Mouse (Mus musculus): ENCODE measurements at regions not wholly inside any gene's neighbourhood (a gene's known extent, or its start where the extent isn't known, plus 50 kb on each side); places are given as distances from the start of the nearest gene placed in this dataset.
A peak's percentile ranks its signal among the peaks of the same experiment; 100 is the strongest.

- no peak for DNase-seq (ENCODE audit: low read depth)
- TF ChIP-seq CTCF (IDR thresholded peaks at IDR 0.05; ENCODE audit: borderline replicate concordance, extremely low read depth, insufficient read depth, insufficient read length) (no peak), POLR2A (IDR thresholded peaks at IDR 0.05; ENCODE audit: borderline replicate concordance, extremely low read depth, insufficient read depth, insufficient read length, poor library complexity, severe bottlenecking) (no peak)
Observed at GRCm38 (mm10) chr6:66012675-66013074, 60.3 kb downstream of the 4930544G11Rik start.

DNA sequence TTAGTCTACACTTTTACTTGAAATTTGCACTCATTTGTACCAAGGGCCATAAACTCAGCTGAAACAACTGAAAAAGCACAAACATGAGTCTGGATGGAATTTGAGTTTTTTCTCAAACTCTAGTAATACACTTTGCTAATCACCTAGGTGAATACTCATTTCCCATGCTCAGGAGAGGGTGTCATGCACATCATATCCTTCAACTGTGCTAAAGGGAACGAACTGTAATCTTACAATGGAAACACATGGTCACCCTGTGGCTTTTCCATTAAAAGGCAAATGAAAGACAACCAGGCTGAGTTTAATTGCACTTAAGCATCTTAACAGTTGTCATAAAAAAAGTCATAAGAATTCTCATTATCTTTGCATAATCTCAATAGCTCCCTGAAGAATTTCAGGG, 71.1 kb downstream of the 4930544G11Rik start:
- no peak for DNase-seq (ENCODE audit: low read depth)
- no peak for TF ChIP-seq CTCF (IDR thresholded peaks at IDR 0.05; ENCODE audit: borderline replicate concordance, extremely low read depth, insufficient read depth, insufficient read length)
- TF ChIP-seq POLR2A (IDR thresholded peaks at IDR 0.05; ENCODE audit: borderline replicate concordance, extremely low read depth, insufficient read depth, insufficient read length, poor library complexity, severe bottlenecking) = no peak

- peak; percentile 79 for DNase-seq (ENCODE audit: low read depth)
- TF ChIP-seq CTCF (IDR thresholded peaks at IDR 0.05; ENCODE audit: borderline replicate concordance, extremely low read depth, insufficient read depth, insufficient read length) = no peak
- no peak for TF ChIP-seq POLR2A (IDR thresholded peaks at IDR 0.05; ENCODE audit: borderline replicate concordance, extremely low read depth, insufficient read depth, insufficient read length, poor library complexity, severe bottlenecking)
Observed at GRCm38 (mm10) chr6:66036789-66037188, 84.4 kb downstream of the 4930544G11Rik start.

DNA sequence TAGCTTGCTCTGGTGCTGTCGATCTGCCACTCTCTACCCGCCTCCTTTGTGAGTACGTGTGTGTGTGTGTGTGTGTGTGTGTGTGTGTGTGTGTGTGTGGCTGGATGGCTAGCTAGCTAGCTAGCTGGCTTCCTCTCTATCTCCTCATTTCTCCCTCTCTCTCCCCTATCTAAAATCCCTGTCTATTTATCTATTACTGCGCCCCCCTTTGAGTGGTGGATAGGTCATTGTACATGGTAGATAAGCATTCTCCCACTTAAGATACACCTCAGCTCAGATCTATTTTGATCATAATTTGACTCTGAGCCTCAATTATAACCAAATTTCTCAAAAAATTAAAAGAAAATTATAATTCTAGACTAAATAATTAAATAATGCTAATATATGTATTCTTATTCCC, 99.4 kb downstream of the 4930544G11Rik start:
- DNase-seq (ENCODE audit: low read depth) = no peak
- TF ChIP-seq POLR2A (IDR thresholded peaks at IDR 0.05; ENCODE audit: borderline replicate concordance, extremely low read depth, insufficient read depth, insufficient read length, poor library complexity, severe bottlenecking) (no peak), CTCF (IDR thresholded peaks at IDR 0.05; ENCODE audit: borderline replicate concordance, extremely low read depth, insufficient read depth, insufficient read length) (no peak)

- TF ChIP-seq CTCF (IDR thresholded peaks at IDR 0.05; ENCODE audit: borderline replicate concordance, extremely low read depth, insufficient read depth, insufficient read length) (no peak), POLR2A (IDR thresholded peaks at IDR 0.05; ENCODE audit: borderline replicate concordance, extremely low read depth, insufficient read depth, insufficient read length, poor library complexity, severe bottlenecking) (no peak)
- DNase-seq (ENCODE audit: low read depth) = no peak
Observed at GRCm38 (mm10) chr6:66052386-66052785, 100.0 kb downstream of the 4930544G11Rik start.

DNA sequence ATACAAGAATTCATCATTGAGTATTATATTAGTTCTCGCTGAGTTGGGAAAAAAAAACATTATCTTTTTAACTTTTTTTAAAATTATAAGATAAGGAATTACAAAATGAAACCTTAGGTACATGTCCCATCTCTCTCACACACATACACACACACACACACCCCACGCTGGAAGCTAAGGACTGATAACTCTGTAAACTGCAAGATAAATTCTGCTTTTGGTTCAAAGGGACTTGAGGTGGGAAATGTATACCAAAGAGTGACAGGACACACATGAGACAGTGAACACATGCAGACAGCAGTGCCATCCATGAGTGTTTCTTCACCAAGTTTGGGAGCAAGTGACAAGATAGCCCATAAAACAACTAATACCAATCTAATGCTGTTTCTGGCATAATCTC, 100.8 kb downstream of the 4930544G11Rik start:
- TF ChIP-seq CTCF (IDR thresholded peaks at IDR 0.05; ENCODE audit: borderline replicate concordance, extremely low read depth, insufficient read depth, insufficient read length) = no peak
- TF ChIP-seq POLR2A (IDR thresholded peaks at IDR 0.05; ENCODE audit: borderline replicate concordance, extremely low read depth, insufficient read depth, insufficient read length, poor library complexity, severe bottlenecking) = no peak
- no peak for DNase-seq (ENCODE audit: low read depth)

GRCm38 (mm10) chr6:66068874-66069273, 116.5 kb downstream of the 4930544G11Rik start:
- TF ChIP-seq POLR2A (IDR thresholded peaks at IDR 0.05; ENCODE audit: borderline replicate concordance, extremely low read depth, insufficient read depth, insufficient read length, poor library complexity, severe bottlenecking) (no peak), CTCF (IDR thresholded peaks at IDR 0.05; ENCODE audit: borderline replicate concordance, extremely low read depth, insufficient read depth, insufficient read length) (no peak)
- no peak for DNase-seq (ENCODE audit: low read depth)

DNA sequence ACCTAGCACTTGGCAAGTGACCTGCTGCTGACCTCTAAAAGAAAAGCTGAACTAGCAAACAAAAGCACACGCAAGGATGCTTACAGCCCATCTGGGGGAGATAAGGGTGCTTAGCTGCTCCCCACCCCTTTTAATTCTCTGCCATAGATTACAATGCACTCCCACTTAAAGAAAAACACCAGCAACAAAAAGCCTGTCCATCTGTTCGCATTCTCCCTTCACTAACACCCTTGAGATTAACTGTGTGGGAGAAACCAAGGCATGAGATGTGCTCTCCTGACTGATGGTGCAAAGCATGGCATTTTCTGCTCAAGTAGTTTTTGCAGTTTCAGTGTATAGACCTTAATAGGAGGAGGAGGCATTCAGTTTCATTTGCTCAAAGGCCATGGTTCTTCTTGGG, 125.0 kb downstream of the 4930544G11Rik start:
- peak; percentile 42 for DNase-seq (ENCODE audit: low read depth)
- TF ChIP-seq CTCF (IDR thresholded peaks at IDR 0.05; ENCODE audit: borderline replicate concordance, extremely low read depth, insufficient read depth, insufficient read length) (no peak), POLR2A (IDR thresholded peaks at IDR 0.05; ENCODE audit: borderline replicate concordance, extremely low read depth, insufficient read depth, insufficient read length, poor library complexity, severe bottlenecking) (no peak)

DNA sequence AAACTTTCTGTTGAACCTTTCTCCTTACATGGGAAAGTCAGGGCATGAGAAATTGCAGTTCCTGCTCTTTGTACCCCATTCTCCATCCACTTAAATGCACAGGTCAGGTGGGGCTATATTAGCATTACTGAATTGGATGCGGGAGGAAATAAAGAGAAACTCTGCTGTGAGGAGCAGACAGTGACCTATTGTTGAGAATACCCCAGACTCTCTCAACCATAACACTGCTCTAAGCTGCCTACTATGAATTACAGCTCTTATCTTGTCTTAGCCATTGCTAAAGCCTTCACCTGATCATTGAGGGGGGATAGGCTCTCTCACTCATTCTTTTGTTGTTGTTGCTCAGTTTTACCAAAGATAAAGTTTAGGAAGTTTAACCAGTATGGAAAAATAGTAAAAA, 126.4 kb downstream of the 4930544G11Rik start:
- TF ChIP-seq CTCF (IDR thresholded peaks at IDR 0.05; ENCODE audit: borderline replicate concordance, extremely low read depth, insufficient read depth, insufficient read length) = no peak
- no peak for TF ChIP-seq POLR2A (IDR thresholded peaks at IDR 0.05; ENCODE audit: borderline replicate concordance, extremely low read depth, insufficient read depth, insufficient read length, poor library complexity, severe bottlenecking)
- no peak for DNase-seq (ENCODE audit: low read depth)

DNA sequence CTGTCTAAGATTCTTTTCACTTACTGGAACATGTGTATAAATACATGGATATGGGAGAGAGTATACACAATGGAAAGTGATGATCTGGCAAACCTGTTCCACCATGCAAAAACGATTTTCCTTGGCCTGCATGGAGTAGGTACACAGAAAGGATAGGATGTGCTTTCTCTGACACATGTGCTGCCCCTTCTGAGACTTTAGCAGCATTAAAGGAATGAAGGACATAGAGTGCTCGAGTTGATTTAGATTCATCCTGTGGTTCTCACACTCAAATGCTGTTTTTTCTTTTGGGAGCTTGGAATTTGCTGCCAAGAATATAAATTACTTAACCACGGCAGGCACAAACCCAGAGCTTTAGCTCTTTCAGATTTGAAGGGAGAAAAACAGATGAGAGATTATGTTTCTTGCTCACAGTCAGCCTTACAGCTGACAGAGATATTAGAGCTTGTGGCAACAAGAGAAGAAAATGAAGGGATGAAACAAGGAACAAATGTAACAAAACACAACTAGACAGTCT, 149.2 kb downstream of the 4930544G11Rik start:
- no peak for TF ChIP-seq CTCF (IDR thresholded peaks at IDR 0.05; ENCODE audit: borderline replicate concordance, extremely low read depth, insufficient read depth, insufficient read length)
- no peak for TF ChIP-seq POLR2A (IDR thresholded peaks at IDR 0.05; ENCODE audit: borderline replicate concordance, extremely low read depth, insufficient read depth, insufficient read length, poor library complexity, severe bottlenecking)

GRCm38 (mm10) chr6:66114366-66114765, 162.0 kb downstream of the 4930544G11Rik start:
- DNase-seq (ENCODE audit: low read depth) = no peak
- TF ChIP-seq CTCF (IDR thresholded peaks at IDR 0.05; ENCODE audit: borderline replicate concordance, extremely low read depth, insufficient read depth, insufficient read length) = no peak

More for the DNA sequence above, 149.2 kb downstream of the 4930544G11Rik start:
- DNase-seq (ENCODE audit: low read depth) = peak; percentile 37

- no peak for TF ChIP-seq POLR2A (IDR thresholded peaks at IDR 0.05; ENCODE audit: borderline replicate concordance, extremely low read depth, insufficient read depth, insufficient read length, poor library complexity, severe bottlenecking)
- no peak for TF ChIP-seq CTCF (IDR thresholded peaks at IDR 0.05; ENCODE audit: borderline replicate concordance, extremely low read depth, insufficient read depth, insufficient read length)
- peak; percentile 60 for DNase-seq (ENCODE audit: low read depth)
Observed at GRCm38 (mm10) chr6:66121479-66122183, 169.2 kb downstream of the 4930544G11Rik start.
